Comparison of ENCODE assay signal across 32 mouse cellular contexts in the genomic region with DNA sequence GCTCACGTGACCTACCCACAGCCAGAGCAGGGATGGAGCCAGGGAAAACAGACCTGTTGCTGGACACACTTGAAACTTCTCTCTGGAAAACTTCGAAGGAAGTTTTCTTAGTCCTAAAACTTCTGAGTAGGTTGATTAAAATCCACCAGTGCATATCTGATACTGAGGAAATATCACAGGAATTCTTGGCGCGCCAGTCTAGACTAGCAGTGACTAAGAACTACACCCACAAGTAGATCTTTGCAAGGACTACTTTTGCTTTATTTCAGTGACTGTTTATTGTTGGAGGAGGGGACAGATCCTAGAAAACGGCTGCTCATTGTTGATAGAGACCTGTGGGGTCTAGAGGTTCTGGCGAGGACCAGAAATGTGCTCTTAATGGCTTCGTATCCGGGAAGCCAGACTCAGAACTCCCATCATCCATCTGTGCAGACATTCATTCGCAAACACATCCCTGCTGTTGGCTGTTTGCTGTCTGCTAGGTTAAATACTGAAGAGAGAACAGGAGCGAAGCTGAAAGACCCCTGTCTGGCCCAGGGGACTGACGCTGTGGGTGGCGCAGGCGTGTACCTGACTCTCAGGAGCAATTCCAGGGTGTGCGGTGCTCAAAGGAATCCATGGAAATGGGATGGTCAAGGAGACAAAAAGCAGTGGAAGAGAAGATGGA. TPM values are rescaled to one million over a fixed set of nuclear protein-coding genes. Genes with fewer than 3 reads are reported as not detected.
DNase-seq lines count a peak whose midpoint lies in the region; ATAC-seq and TF ChIP-seq lines count a peak whose summit lies in the region.
"Had no signal": no experiment of that assay in that cellular context is flagged by ENCODE, and none has a peak within 500 bp of the region (broad histone marks: within the 10 kb centered on the region; RNA-seq: fewer than 3 reads in every experiment).

No protein-coding gene starts in this region.

- H3K4me3 ChIP-seq in midbrain, embryonic 15.5 days, result no peak overlapping the region
- no peak overlapping the region for H3K4me3 ChIP-seq in midbrain, postnatal 0 days (ENCODE audit: low read depth, low read length)
- H3K4me3 ChIP-seq: embryonic facial prominence, embryonic 10.5 days; embryonic facial prominence, embryonic 13.5 days; forebrain, embryonic 10.5 days; heart, embryonic 12.5 days; heart, embryonic 15.5 days had no signal

- H3K27me3 ChIP-seq in midbrain, embryonic 15.5 days (replicated peaks), result no peaks in the 10 kb centered on the region
- no peaks in the 10 kb centered on the region for H3K27me3 ChIP-seq in midbrain, postnatal 0 days (ENCODE audit: insufficient read depth, low read length)
- H3K27me3 ChIP-seq: CH12.LX; embryonic facial prominence, embryonic 13.5 days; heart, embryonic 15.5 days; Patski had no signal

- H3K36me3 ChIP-seq in midbrain, embryonic 15.5 days (replicated peaks), result no peaks in the 10 kb centered on the region
- no peaks in the 10 kb centered on the region for H3K36me3 ChIP-seq in midbrain, postnatal 0 days (ENCODE audit: insufficient read depth, low read length)
- H3K36me3 ChIP-seq: embryonic facial prominence, embryonic 10.5 days; embryonic facial prominence, embryonic 13.5 days; forebrain, embryonic 10.5 days; G1E; heart, embryonic 12.5 days; heart, embryonic 15.5 days had no signal

- no peak overlapping the region for H3K4me2 ChIP-seq in midbrain, embryonic 15.5 days
- H3K4me2 ChIP-seq in midbrain, postnatal 0 days (ENCODE audit: low read depth, low read length, poor library complexity, severe bottlenecking), result no peak overlapping the region
- H3K4me2 ChIP-seq: embryonic facial prominence, embryonic 13.5 days; heart, embryonic 12.5 days; heart, embryonic 15.5 days; hindbrain, embryonic 14.5 days had no signal

- DNase-seq in frontal cortex, postnatal 14 days (ENCODE audit: low spot score in 2 of 2), result no peak
- DNase-seq in midbrain, postnatal 0 days (ENCODE audit: low spot score), result no peak
- DNase-seq in brain, adult 2 months (ENCODE audit: low read depth, low spot score), result peak; percentile 49
- DNase-seq in gastrocnemius, postnatal 25 days, result no peak
- DNase-seq: adrenal gland, adult 2 months; adrenal gland, postnatal 14 days; B cell, adult 2 months; cerebellum, adult 11-12 months; cerebellum, adult 8-10 months; cerebellum, postnatal 10 days; cerebellum, postnatal 36 days; embryo, embryonic 11 days; forebrain, postnatal 0 days; gastrocnemius, postnatal 10 days; heart, adult 18-20 months; heart, postnatal 10 days; heart, postnatal 4 days had no signal

- H3K9me3 ChIP-seq in midbrain, embryonic 15.5 days, result no peaks in the 10 kb centered on the region
- no peaks in the 10 kb centered on the region for H3K9me3 ChIP-seq in midbrain, postnatal 0 days (ENCODE audit: low read length)
- H3K9me3 ChIP-seq: embryonic facial prominence, embryonic 10.5 days; embryonic facial prominence, embryonic 13.5 days; forebrain, embryonic 10.5 days; G1E; heart, embryonic 15.5 days had no signal

- H3K4me1 ChIP-seq in midbrain, embryonic 15.5 days, result no peaks in the 10 kb centered on the region
- no peaks in the 10 kb centered on the region for H3K4me1 ChIP-seq in midbrain, postnatal 0 days (ENCODE audit: insufficient read depth, low read length)
- H3K4me1 ChIP-seq: embryonic facial prominence, embryonic 10.5 days; embryonic facial prominence, embryonic 13.5 days; forebrain, embryonic 10.5 days; heart, embryonic 12.5 days had no signal

- TF ChIP-seq CTCF in midbrain, postnatal 0 days (IDR thresholded peaks at IDR 0.05), result no peak

- peak; percentile 66 for ATAC-seq in frontal cortex, adult (ENCODE audit: low TSS enrichment)
- ATAC-seq in midbrain, embryonic 15.5 days (replicated peaks), result peak; percentile 45; the same call in 1 of the 2 replicates
- ATAC-seq in midbrain, postnatal 0 days (ENCODE audit: low FRiP score), result no peak
- ATAC-seq: forebrain, embryonic 14.5 days; forebrain, postnatal 0 days; hindbrain, postnatal 0 days; inflammation-experienced regulatory T-cells, adult 6 months; intestine, embryonic 16.5 days; Patski had no signal

- WGBS in midbrain, embryonic 15.5 days, result 81% methylated on average over 14 of the region's 14 CpGs
- WGBS in midbrain, postnatal 0 days, result 85% methylated on average over 14 of the region's 14 CpGs

- no peak overlapping the region for H3K9ac ChIP-seq in midbrain, embryonic 15.5 days
- H3K9ac ChIP-seq in midbrain, postnatal 0 days (replicated peaks; ENCODE audit: low read length, poor library complexity, severe bottlenecking), result no peak overlapping the region
- H3K9ac ChIP-seq: embryonic facial prominence, embryonic 13.5 days; forebrain, postnatal 0 days; heart, embryonic 12.5 days; heart, embryonic 15.5 days; hindbrain, embryonic 14.5 days had no signal

- H3K27ac ChIP-seq in midbrain, embryonic 15.5 days, result no peak overlapping the region
- H3K27ac ChIP-seq in midbrain, postnatal 0 days (ENCODE audit: low read depth, low read length), result no peak overlapping the region
- H3K27ac ChIP-seq: embryonic facial prominence, embryonic 10.5 days; embryonic facial prominence, embryonic 13.5 days; forebrain, embryonic 10.5 days; heart, embryonic 15.5 days; hindbrain, embryonic 14.5 days; hindbrain, postnatal 0 days had no signal

RNA-seq across cellular contexts. Expression of a gene that starts 38.5 kb away (rescaled TPM):
- 0.15 TPM in 1 of 2 replicates, not detected in the other for polyA plus RNA-seq in midbrain, embryonic 15.5 days (2015; fragmentation: Nextera tagmentation; extraction: Ambion mirVana)
- total RNA-seq in midbrain, postnatal 0 days (2014; rRNA removed), result 1.9 and 2.1 TPM in 2 replicates
- polyA plus RNA-seq in midbrain, postnatal 0 days (2015; fragmentation: Nextera tagmentation; extraction: Ambion mirVana), result 0.48 and 0.80 TPM in 2 replicates
- 1 to 10 TPM in 1 of 2 experiments, under 1 TPM in 1; 0.72 to 1.8 TPM for total RNA-seq in gastrocnemius, postnatal 25 days (2021)
- total RNA-seq: CH12.LX had no signal
- polyA plus RNA-seq: forebrain, embryonic 10.5 days; forebrain, embryonic 14.5 days; G1E had no signal
